Comparison of ENCODE assay signal across 24 mouse cellular contexts in the genomic region with DNA sequence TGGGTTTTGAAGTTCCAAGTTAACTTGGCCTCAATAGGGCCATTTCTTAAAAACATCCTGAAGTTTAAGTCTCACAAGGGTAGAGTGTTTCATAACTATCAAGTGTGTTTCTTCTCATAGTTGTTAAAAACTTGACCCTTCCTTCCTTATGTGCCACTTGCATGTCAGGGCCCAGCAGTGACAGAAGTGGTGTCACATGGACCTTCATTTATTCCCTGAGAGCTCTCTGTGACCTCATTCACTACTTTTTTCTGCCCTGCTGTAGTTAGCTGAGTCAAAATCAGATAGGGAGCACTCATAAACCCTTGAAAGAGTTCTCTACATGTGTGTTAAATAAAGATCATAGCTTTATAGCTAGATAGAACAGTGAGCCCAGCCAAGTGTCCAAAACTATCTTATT. TPM values are rescaled to one million over a fixed set of nuclear protein-coding genes. Genes with fewer than 3 reads are reported as not detected.
"Had no signal": no experiment of that assay in that cellular context is flagged by ENCODE, and none has a peak within 500 bp of the region (broad histone marks: within the 10 kb centered on the region; RNA-seq: fewer than 3 reads in every experiment).

No protein-coding gene starts in this region.

- H3K27ac ChIP-seq: liver, embryonic 13.5 days; liver, embryonic 15.5 days; lung, embryonic 15.5 days; macrophage; midbrain, embryonic 13.5 days; midbrain, embryonic 15.5 days; neural tube, embryonic 12.5 days; stomach, embryonic 15.5 days; stomach, postnatal 0 days had no signal

- DNase-seq: liver, embryonic 13.5 days; liver, postnatal 0 days; lung, adult 2 months; right cerebral cortex, postnatal 14 days; thymus, adult 2 months; thymus, postnatal 25 days; thymus, postnatal 4 days had no signal

- H3K4me1 ChIP-seq: midbrain, embryonic 13.5 days; midbrain, embryonic 15.5 days had no signal

- H3K9ac ChIP-seq: liver, embryonic 13.5 days; liver, embryonic 15.5 days; liver, postnatal 0 days; lung, embryonic 15.5 days; midbrain, embryonic 13.5 days; midbrain, embryonic 15.5 days; neural tube, embryonic 12.5 days; stomach, embryonic 15.5 days had no signal

- H3K27me3 ChIP-seq: liver, embryonic 13.5 days; liver, embryonic 15.5 days; lung, embryonic 15.5 days; megakaryocyte, embryonic 14.5 days; midbrain, embryonic 13.5 days; midbrain, embryonic 15.5 days; neural tube, embryonic 12.5 days; stomach, embryonic 15.5 days had no signal

- H3K36me3 ChIP-seq: lung, embryonic 15.5 days; midbrain, embryonic 13.5 days; midbrain, embryonic 15.5 days; neural tube, embryonic 12.5 days; stomach, embryonic 15.5 days had no signal

- H3K4me2 ChIP-seq: liver, embryonic 11.5 days; liver, embryonic 13.5 days; liver, embryonic 15.5 days; lung, embryonic 15.5 days; midbrain, embryonic 11.5 days; midbrain, embryonic 13.5 days; neural tube, embryonic 12.5 days; stomach, embryonic 15.5 days had no signal

- ATAC-seq: liver, postnatal 0 days; midbrain, embryonic 13.5 days; midbrain, embryonic 15.5 days had no signal

- H3K9me3 ChIP-seq: liver, embryonic 13.5 days; liver, embryonic 15.5 days; lung, embryonic 15.5 days; midbrain, embryonic 13.5 days; midbrain, embryonic 15.5 days; neural tube, embryonic 12.5 days; stomach, embryonic 15.5 days had no signal

- H3K4me3 ChIP-seq: liver, embryonic 13.5 days; liver, embryonic 15.5 days; lung, embryonic 15.5 days; midbrain, embryonic 13.5 days; neural tube, embryonic 12.5 days; stomach, embryonic 15.5 days had no signal

RNA-seq across cellular contexts. Expression of a gene that starts 41.4 kb away (rescaled TPM):
- total RNA-seq: megakaryocyte progenitor cell, adult 5-6 weeks; midbrain, postnatal 0 days; monocyte, adult 5-6 weeks had no signal
- polyA plus RNA-seq: liver, embryonic 11.5 days; liver, embryonic 13.5 days; liver, embryonic 15.5 days; liver, postnatal 0 days; macrophage; midbrain, embryonic 11.5 days; midbrain, embryonic 13.5 days; midbrain, embryonic 15.5 days; midbrain, postnatal 0 days; neural tube, embryonic 12.5 days; neural tube, embryonic 14.5 days; spleen, adult 2 months; stomach, embryonic 15.5 days; thymus, adult 2 months; urinary bladder, adult 2 months had no signal
